Mouse (Mus musculus) adrenal gland, postnatal 10 days (tissue): ENCODE measurements around the gene Mpi. TPM values are rescaled to one million over a fixed set of nuclear protein-coding genes. Genes with fewer than 3 reads are reported as not detected.

ENCODE experiments used
- DNase-seq: peaks from one replicate; pipeline ENCODE4 v3.0.0; 2021; ENCODE audit warnings: mixed read lengths
- total RNA-seq, 2 experiments: library from RNA; stranded (reverse); gene quantifications; 2 replicates each; pipeline ENCODE4 v1.2.3; 2021

The Mpi gene
- total RNA-seq, 2 experiments from 2014 or later: 31.1 to 47.1 TPM

- DNase-seq: no peak
Measured at GRCm38 (mm10) chr9:57561711-57562099, 9.1 kb upstream of the Mpi start.

DNA sequence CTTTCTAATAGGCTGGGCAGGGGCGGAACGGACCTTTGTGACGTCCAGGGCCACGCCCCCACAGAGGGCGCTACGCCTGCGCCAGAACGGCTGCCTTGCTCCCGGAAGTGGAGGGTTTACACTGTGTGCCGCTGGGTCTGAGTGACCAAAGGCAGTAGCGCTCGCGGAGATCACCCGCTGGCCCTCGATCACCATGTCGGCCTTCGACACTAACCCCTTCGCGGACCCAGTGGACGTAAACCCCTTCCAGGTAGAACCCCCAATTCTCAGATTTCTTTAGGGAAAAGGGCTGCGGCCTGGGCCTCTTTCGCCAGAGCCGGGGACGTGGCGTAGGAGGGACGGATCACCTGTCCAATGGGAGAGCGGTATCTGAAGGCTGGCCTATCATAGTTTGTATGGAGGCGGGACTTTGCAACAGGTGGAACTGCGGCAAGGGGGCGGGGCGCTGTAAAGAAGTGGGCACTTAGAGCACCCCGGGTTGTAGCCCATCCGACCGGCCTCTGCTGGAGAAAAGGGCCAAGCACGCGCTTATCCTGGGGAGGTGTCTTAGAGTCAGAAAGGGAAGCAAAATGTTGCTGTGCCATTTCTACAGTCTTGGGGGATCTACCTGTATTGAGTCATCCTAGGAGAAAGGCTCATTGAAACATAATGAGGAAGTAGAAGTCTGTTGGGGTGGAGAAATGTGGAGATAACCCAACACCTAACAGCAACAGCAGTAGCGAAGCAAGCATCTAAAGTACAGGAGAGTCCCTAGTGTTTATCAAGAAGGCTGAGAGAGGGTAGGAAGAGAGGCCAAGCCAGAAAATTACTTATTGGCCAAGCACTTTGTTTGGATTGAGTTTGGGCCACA is 8.5 kb upstream of the Mpi start, which contains the start of gene Scamp2:
TSS of gene Scamp2 (plus strand) at position 83 of the 850 bp plus-strand sequence.
- DNase-seq: peak; percentile 96

DNA sequence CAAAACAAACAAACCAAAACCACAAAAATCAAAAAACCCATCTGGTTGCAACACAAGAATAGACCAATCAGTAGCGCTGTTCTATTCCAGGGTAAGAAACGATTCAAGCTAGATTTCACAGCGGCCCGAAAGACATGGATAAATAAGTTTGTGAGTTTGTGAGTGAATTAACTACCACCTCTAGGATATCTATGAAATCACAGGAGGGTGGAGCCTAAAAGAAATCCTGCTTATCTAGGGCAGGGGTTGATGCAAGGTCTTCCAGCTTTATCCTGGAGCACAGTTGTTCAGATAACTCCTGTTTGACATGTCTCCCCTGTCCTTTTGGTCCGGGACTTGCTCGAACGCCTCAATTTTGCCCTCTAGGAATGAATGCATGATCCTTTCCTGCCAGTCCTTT is 7.7 kb upstream of the Mpi start:
- DNase-seq: no peak

- DNase-seq: no peak
Measured at GRCm38 (mm10) chr9:57559568-57559967, 7.0 kb upstream of the Mpi start.

- no peak for DNase-seq
Measured at GRCm38 (mm10) chr9:57558625-57559024, 6.1 kb upstream of the Mpi start.

DNA sequence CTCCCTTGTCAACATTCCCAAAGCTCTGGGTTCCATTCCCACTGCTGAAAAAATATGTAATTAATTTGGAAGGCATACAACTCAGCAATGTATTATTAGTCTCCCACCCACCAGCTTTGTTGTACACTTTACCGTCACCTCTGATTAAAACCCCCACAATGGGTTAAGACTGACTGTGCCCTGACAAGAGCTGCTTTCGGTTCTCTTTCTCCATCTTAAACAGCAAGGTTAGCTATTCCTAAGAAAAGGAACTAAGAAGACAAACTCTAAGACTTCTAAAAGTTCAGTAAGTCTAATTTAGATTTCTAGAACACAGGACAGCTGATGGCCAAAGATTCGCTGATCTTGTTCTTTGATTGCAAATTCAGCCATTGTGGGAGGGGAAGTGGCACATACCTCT is 4.7 kb upstream of the Mpi start:
- DNase-seq: no peak

DNA sequence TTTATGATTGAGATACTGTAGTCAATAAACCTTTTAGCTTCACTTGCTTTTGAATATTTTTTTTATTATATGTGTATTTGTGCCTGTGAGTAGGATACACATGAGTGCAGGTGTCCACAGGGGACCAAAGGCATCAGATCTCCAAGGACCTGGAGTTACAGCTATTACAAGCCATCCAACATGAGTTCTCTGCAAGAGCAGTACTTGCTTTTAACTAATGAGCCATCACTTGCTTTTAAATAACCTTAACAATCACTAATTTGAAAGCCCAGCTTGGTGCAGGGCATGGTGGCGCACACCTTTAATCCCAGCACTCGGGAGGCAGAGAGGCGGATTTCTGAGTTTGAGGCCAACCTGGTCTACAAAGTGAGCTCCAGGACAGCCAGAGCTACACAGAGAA is 2.2 kb upstream of the Mpi start:
- no peak for DNase-seq

DNA sequence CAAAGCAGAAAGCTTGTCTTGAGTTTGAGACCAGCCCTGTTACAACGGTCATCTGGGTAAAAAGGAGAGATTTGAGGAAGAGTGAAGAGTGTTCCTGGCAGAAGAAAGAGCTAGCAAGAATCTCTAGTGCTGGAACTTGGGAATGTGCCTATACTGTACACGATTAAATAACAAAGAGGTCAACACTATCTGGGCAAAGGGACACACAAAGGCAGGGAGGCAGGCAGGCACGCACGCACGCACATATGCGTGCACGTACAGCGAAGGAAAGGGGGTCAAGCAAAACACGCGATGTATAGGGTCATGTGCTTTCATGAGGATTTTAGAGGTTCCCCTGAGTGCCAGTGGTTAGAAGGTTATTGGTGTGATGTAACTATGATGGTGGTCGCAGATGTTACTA is 556 bp upstream of the Mpi start:
- no peak for DNase-seq

DNA sequence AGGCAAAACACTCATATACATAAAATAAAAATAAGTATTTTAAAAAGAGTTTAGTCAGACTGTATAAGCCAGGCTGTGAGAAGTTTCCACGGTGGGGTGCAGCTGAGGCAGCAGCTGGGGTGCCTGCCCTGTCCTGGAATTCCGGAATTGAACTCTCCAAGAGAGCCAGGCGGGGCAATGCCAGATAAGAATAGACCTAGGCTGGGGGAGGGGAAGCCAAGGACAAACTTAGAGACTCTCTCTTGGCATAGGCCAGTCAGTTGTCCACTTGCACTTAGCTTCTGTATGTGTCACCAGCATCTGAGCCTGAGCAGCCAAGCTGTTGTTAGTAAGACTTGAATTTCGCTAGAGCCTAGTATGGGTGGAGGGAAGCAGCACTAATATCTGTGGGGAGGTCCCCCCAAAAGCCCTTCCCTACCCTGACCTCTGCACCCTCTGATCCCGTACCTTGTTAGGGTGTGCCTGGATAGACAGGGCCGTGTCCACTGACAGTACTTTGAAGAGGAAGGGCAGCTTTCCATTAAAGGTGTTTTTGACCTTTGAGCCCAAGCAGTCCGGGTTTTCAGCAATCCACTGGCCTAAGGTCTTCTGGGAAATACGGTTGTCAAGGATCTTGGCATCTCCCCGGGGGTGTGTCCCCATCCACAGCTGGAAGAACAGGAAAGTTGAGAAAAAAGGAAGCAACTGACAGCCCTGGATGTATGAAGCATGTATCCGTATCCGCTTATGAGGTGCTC is 2.3 kb downstream of the Mpi start:
- peak; percentile 76 for DNase-seq

DNA sequence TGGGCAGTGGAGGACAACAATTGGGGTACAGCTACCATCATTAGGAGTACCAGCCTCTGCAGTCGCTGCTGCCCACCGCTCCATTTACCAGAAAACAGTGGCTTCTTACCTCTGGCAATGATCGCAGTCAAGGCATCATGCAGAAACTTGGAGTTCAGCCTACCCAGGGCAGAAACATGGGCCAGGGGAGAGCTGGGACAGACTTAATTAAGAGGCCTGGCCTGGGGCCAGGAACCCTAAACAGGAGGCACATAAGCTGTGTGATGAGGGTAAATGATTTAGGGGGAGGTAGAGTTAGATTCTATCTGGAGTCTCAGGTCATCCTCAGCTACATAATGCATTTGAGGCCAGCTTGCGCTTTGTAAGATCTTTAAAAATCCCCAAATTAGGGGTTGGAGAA is 3.4 kb downstream of the Mpi start:
- no peak for DNase-seq

DNA sequence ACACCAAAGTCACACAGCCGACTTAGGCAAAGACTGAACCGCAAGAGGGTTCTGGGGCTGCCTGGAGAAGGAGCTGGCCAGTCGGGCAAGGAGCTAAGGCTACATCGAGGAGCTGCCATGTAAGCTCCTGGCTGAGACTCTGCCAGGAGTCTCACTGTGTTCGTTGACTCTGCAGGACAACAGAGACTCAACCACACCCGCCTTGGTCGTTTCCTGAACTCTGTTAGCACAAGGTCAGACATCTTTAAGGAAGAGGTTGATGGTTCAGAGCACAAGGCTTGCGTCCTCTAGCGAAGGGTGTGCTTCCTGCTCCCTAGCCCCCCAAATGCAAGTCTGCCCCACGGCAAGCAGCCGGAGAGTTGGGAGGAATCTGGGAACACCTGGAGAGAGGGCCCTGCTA is 4.7 kb downstream of the Mpi start:
- no peak for DNase-seq

DNA sequence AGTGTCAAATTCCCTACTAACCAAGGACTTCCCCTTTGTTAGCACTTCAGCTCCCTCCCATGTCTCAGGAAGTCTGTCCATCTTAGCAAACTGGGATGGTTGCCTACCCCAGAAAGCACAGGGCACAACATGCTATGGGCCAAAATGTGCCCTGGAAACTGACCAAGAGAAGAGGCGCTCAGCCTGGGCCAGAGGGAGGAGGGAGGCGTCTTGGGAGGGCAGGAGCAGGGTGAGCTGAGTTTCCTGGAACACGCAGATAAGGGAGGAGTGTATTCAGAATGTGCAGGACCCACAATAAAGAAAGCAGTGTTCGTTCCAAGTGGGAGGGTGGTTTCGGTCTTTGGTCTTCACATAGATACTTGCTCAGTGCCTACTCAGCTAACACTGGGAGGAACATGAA is 5.3 kb downstream of the Mpi start:
- DNase-seq: no peak

GRCm38 (mm10) chr9:57543951-57544350 is 8.6 kb downstream of the Mpi start:
- DNase-seq: no peak

- DNase-seq: peak; percentile 65
Measured at GRCm38 (mm10) chr9:57541312-57541711, 11.3 kb downstream of the Mpi start.

DNA sequence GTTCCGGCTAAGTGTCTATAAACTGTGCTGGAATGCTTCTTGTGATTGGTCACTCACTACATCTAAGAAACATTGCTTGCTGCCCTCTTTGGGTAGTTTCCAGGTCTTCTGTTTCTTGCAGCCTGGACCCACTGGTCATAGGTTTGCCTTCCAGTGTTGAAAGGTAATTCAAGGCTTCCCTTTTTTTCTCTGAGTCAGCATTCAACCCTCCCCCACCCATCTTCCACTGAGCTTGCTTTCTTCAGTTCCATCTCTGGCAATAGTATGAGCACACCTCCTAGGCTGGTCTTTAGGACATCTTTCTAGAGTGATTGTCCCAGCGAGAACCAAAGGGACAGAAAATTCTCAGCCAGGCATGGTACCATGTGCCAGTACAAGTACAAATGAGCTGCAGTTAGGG is 13.0 kb downstream of the Mpi start:
- DNase-seq: no peak

DNA sequence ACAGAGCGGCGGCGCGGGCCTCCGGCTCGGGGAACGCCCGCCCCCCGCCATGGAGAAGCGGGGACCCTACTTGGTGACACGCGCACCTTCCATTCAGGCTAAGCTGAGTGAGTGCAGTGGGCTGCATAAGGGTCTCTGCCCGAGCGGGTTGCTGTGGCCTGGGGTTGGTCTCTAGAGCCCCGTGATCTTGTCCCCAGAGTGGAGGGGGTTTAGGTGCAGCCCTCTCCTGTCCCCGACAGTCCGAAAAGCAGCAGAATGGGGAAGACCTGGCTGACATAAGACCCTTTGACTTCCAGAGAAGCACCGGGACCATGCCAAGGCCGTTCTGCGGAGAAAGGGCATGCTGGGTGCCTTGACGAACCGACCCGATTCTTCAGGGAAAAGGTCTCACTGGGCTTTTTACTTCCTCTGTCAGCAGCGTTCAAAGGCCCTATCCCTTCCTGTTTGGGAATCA is 14.8 kb downstream of the Mpi start:
- peak; percentile 52 for DNase-seq

DNA sequence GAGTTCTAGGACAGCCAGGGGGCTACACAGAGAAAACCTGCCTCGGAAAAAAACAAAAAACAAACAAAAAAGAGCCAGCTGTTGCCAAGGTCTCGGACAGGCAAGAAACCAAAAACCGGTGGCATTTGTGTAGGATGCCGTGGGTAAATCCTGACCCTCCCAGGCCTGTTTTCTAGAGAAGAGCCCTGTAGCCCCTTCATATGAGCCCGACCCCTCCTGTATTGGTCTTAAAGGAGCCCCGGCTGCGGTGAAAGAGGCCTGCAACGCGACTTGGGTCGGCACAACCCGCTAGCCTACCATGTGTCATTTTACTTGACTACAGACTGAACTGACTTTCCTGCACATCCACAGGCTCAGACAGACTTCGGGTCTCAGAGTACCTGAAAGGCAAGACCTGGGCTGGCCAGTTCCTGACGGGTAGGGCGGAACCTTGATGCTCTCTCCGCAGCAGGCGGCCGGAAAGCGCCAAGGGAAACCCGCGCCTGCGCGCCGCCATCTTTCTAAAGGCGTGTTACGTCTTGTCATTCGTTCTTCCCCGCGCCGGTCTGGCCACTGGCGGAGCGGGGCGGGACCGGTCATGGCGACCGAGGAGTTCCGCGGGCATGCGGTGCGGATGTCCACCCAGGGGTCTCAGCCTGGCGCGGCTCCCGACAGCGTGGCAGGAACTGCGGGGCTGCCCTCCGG is 15.4 kb downstream of the Mpi start, which contains the start of gene Fam219b:
TSS of gene Fam219b (plus strand) at position 485 of the 684 bp plus-strand sequence.
- DNase-seq: peak; percentile 95

- DNase-seq: peak; percentile 43
Measured at GRCm38 (mm10) chr9:57536362-57536761, 16.2 kb downstream of the Mpi start.

DNA sequence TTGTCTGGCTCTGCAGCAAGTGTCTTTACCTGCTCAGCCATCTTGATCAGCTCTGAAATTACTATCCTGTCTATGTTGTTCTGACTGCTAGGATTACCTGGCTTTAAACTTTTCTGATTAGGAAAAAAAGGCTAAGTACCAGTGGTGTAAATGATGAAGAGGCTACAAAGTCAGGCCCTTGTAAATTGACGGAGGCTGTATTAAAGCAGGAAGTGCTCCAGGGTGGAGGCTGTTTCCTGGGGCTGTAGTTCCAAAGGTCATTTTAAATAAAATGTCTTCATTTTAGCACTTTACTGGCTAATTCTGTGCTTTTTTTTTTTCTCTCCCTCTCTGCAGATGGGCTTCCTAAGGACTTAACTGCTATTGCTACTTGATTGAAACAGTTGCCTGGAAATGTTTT is 20.6 kb downstream of the Mpi start:
- no peak for DNase-seq

DNA sequence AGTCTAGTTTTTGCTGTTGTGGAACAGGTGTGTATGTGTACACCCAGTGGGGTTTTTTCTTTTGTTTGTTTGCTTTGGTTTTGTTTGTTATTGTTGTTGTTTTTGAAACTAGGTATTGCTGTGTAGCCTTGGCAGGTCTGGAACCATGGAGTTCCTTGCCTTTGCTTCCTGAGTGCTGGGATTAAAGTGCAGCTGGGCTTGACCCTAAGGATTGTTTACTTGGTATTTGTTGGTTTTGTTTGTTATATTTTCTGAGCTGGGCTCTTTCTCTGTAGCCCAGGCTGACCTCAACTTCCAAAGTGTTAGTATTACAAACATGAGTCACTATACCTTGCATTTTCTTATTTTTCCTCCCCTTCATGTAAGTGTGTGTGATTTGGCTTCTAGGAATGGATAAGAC is 26.1 kb downstream of the Mpi start:
- DNase-seq: no peak

DNA sequence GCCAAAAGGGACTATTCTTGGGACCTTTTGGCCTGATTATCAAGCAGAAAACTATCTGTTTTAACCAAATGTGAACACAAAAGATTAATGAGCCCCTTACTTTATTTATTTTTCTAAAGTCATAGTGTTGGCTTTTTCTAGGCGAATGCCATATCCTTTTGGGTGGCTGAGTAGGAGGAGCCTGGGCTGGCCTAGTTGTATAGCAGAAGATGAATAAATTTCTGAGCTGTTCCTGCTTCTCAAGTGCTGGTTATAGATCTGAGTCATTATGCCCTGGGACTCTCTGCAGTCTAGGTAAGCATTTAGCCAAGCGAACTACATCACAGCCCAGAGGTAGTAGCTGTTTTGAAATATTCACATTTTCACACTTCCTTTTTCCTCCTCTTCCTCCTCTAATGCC is 27.0 kb downstream of the Mpi start:
- DNase-seq: no peak

DNA sequence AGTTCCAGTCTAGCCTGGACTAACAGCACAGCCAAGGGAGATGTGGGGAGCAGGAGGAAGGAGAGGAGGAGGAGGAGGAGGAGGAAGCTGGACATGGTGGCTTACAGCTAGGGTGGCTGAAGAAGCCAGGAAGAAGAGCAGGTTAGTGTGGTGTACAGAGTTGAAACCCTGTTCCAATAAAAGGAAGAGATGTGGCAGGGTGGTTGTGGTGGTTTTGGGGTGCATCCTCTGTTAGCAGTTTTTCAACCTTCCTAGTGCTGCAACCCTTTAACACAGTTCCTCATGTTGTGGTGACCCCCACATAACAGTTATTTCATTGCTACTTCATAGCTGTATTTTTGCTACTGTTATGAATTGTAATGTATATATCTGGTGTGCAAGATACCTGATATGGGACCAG is 28.1 kb downstream of the Mpi start:
- DNase-seq: no peak

DNA sequence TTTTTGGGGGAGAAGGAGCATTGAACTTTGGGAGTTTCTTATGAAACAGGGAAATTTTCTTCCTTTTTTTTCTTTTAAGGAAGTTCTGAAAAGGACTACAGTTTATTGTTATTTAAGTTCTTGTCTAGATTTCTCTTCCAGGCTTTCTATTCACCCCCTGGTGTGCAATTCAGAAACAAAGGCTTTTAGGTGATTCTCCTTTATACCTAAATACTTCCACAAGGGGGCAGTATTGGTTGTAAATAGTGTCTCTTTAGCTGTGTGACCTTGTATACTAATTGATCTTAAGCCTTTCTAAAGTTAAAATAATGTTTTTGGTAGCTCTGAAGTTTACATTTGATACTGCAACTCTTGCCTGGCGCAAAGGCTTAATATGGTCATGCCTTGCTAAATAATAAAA is 28.8 kb downstream of the Mpi start:
- no peak for DNase-seq
